Mouse (Mus musculus): ENCODE data around the gene Wwox. TPM values are rescaled to one million over a fixed set of nuclear protein-coding genes. Genes with fewer than 3 reads are reported as not detected.

Wwox gene
- polyA plus RNA-seq, 1 experiment from 2014 or later: 10.9 TPM

- H3K4me2 ChIP-seq (ENCODE audit: low read depth, low read length): no peak overlapping the region
- H3K9me3 ChIP-seq (ENCODE audit: control insufficient read depth, low read length): no peaks in the 10 kb centered on the region
- H3K27me3 ChIP-seq (replicated peaks; ENCODE audit: control insufficient read depth, insufficient read depth, low read length): no peaks in the 10 kb centered on the region
- H3K4me1 ChIP-seq (ENCODE audit: control insufficient read depth, insufficient read depth, low read length): 0 out of 2 replicates have a peak, but pooled peaks cover 2% of the 10 kb centered on the region
- H3K36me3 ChIP-seq (ENCODE audit: control insufficient read depth, insufficient read depth, low read length): no peaks in the 10 kb centered on the region
- H3K9ac ChIP-seq (ENCODE audit: low read depth, low read length): no peak overlapping the region
- H3K4me3 ChIP-seq (ENCODE audit: low read length): no peak overlapping the region
- no peak overlapping the region for H3K27ac ChIP-seq (ENCODE audit: low read length)
- peak; percentile 79 for ATAC-seq
- 58% methylated on average over 16 of the region's 16 CpGs for WGBS
These were observed 129.2 kb downstream of the Wwox start for GRCm38 (mm10) chr8:114568531-114569166.

GRCm38 (mm10) chr8:114573014-114573746, 133.7 kb downstream of the Wwox start:
- no peak for ATAC-seq
- Histone ChIP-seq H3K27me3 (replicated peaks; ENCODE audit: control insufficient read depth, insufficient read depth, low read length) (no peaks in the 10 kb centered on the region), H3K4me3 (ENCODE audit: low read length) (no peak overlapping the region), H3K9me3 (ENCODE audit: control insufficient read depth, low read length) (no peaks in the 10 kb centered on the region), H3K4me2 (ENCODE audit: low read depth, low read length) (no peak overlapping the region), H3K27ac (ENCODE audit: low read length) (no peak overlapping the region), H3K36me3 (ENCODE audit: control insufficient read depth, insufficient read depth, low read length) (peaks cover 3% of the 10 kb centered on the region; the same call in 1 of the 2 replicates), H3K9ac (ENCODE audit: low read depth, low read length) (no peak overlapping the region), H3K4me1 (ENCODE audit: control insufficient read depth, insufficient read depth, low read length) (0 out of 2 replicates have a peak, but pooled peaks cover 2% of the 10 kb centered on the region)
- 73% methylated on average over 4 of the region's 4 CpGs for WGBS

GRCm38 (mm10) chr8:114573747-114574093, 134.3 kb downstream of the Wwox start:
- H3K4me2 ChIP-seq (ENCODE audit: low read depth, low read length): no peak overlapping the region
- peaks cover 3% of the 10 kb centered on the region; the same call in 1 of the 2 replicates for H3K36me3 ChIP-seq (ENCODE audit: control insufficient read depth, insufficient read depth, low read length)
- H3K9me3 ChIP-seq (ENCODE audit: control insufficient read depth, low read length): no peaks in the 10 kb centered on the region
- no peak overlapping the region for H3K27ac ChIP-seq (ENCODE audit: low read length)
- H3K4me1 ChIP-seq (ENCODE audit: control insufficient read depth, insufficient read depth, low read length): no peaks in the 10 kb centered on the region
- no peaks in the 10 kb centered on the region for H3K27me3 ChIP-seq (replicated peaks; ENCODE audit: control insufficient read depth, insufficient read depth, low read length)
- WGBS: 84% methylated on average over 8 of the region's 8 CpGs
- no peak for ATAC-seq
- no peak overlapping the region for H3K9ac ChIP-seq (ENCODE audit: low read depth, low read length)
- H3K4me3 ChIP-seq (ENCODE audit: low read length): no peak overlapping the region

DNA sequence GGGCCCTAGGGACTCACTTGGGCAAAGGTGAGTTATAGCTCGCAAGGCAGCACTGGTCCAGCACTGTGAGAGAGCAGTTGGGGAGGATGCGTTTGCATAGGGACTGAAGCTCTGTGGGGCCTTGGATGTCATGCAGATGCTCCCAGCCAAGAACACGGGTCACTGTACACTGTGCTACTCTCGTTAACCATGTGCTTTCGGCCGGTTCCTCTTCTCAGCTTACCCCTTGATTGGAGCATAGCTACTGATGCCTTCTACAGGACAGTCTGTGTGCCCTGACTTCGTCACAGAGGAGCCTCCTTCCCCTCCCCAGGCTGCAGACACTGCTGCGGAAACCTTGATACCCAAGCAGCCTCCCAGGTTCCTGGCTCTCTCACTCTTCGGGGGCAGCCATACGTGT, 139.8 kb downstream of the Wwox start:
- H3K4me1 ChIP-seq (ENCODE audit: control insufficient read depth, insufficient read depth, low read length): no peaks in the 10 kb centered on the region
- no peaks in the 10 kb centered on the region for H3K27me3 ChIP-seq (replicated peaks; ENCODE audit: control insufficient read depth, insufficient read depth, low read length)
- H3K4me2 ChIP-seq (ENCODE audit: low read depth, low read length): no peak overlapping the region
- no peak overlapping the region for H3K9ac ChIP-seq (ENCODE audit: low read depth, low read length)
- ATAC-seq: no peak
- H3K36me3 ChIP-seq (ENCODE audit: control insufficient read depth, insufficient read depth, low read length): peaks cover 3% of the 10 kb centered on the region; the same call in 1 of the 2 replicates
- WGBS: 87% methylated on average over 10 of the region's 10 CpGs
- no peak overlapping the region for H3K27ac ChIP-seq (ENCODE audit: low read length)
- no peak overlapping the region for H3K4me3 ChIP-seq (ENCODE audit: low read length)
- H3K9me3 ChIP-seq (ENCODE audit: control insufficient read depth, low read length): no peaks in the 10 kb centered on the region

- 83% methylated on average over 1 of the region's 1 CpGs for WGBS
- ATAC-seq: no peak
These were observed 141.2 kb downstream of the Wwox start for GRCm38 (mm10) chr8:114580684-114581083.

GRCm38 (mm10) chr8:114590336-114590867, 150.9 kb downstream of the Wwox start:
- no peaks in the 10 kb centered on the region for H3K9me3 ChIP-seq (ENCODE audit: control insufficient read depth, low read length)
- 87% methylated on average over 12 of the region's 12 CpGs for WGBS
- H3K4me3 ChIP-seq (ENCODE audit: low read length): no peak overlapping the region
- no peak overlapping the region for H3K27ac ChIP-seq (ENCODE audit: low read length)
- H3K4me1 ChIP-seq (ENCODE audit: control insufficient read depth, insufficient read depth, low read length): 0 out of 2 replicates have a peak, but pooled peaks cover 4% of the 10 kb centered on the region
- no peak overlapping the region for H3K9ac ChIP-seq (ENCODE audit: low read depth, low read length)
- no peaks in the 10 kb centered on the region for H3K27me3 ChIP-seq (replicated peaks; ENCODE audit: control insufficient read depth, insufficient read depth, low read length)
- H3K36me3 ChIP-seq (ENCODE audit: control insufficient read depth, insufficient read depth, low read length): no peaks in the 10 kb centered on the region
- H3K4me2 ChIP-seq (ENCODE audit: low read depth, low read length): no peak overlapping the region
- no peak for ATAC-seq

More at GRCm38 (mm10) chr8:114580684-114581083, 141.2 kb downstream of the Wwox start:
- H3K9ac ChIP-seq (ENCODE audit: low read depth, low read length): no peak overlapping the region
- no peaks in the 10 kb centered on the region for H3K27me3 ChIP-seq (replicated peaks; ENCODE audit: control insufficient read depth, insufficient read depth, low read length)
- no peak overlapping the region for H3K4me3 ChIP-seq (ENCODE audit: low read length)
- H3K36me3 ChIP-seq (ENCODE audit: control insufficient read depth, insufficient read depth, low read length): peaks cover 3% of the 10 kb centered on the region; the same call in 1 of the 2 replicates
- H3K4me1 ChIP-seq (ENCODE audit: control insufficient read depth, insufficient read depth, low read length): no peaks in the 10 kb centered on the region
- no peak overlapping the region for H3K4me2 ChIP-seq (ENCODE audit: low read depth, low read length)
- H3K9me3 ChIP-seq (ENCODE audit: control insufficient read depth, low read length): no peaks in the 10 kb centered on the region
- no peak overlapping the region for H3K27ac ChIP-seq (ENCODE audit: low read length)

GRCm38 (mm10) chr8:114591296-114592280, 152.1 kb downstream of the Wwox start:
- 0 out of 2 replicates have a peak, but pooled peaks have one; percentile 27 for ATAC-seq
- Histone ChIP-seq H3K27me3 (replicated peaks; ENCODE audit: control insufficient read depth, insufficient read depth, low read length) (no peaks in the 10 kb centered on the region), H3K9me3 (ENCODE audit: control insufficient read depth, low read length) (0 out of 2 replicates have a peak, but pooled peaks cover 7% of the 10 kb centered on the region), H3K4me3 (ENCODE audit: low read length) (no peak overlapping the region), H3K36me3 (ENCODE audit: control insufficient read depth, insufficient read depth, low read length) (no peaks in the 10 kb centered on the region), H3K9ac (ENCODE audit: low read depth, low read length) (no peak overlapping the region), H3K4me1 (ENCODE audit: control insufficient read depth, insufficient read depth, low read length) (0 out of 2 replicates have a peak, but pooled peaks cover 4% of the 10 kb centered on the region), H3K27ac (ENCODE audit: low read length) (no peak overlapping the region), H3K4me2 (ENCODE audit: low read depth, low read length) (no peak overlapping the region)
- 55% methylated on average over 26 of the region's 26 CpGs for WGBS

DNA sequence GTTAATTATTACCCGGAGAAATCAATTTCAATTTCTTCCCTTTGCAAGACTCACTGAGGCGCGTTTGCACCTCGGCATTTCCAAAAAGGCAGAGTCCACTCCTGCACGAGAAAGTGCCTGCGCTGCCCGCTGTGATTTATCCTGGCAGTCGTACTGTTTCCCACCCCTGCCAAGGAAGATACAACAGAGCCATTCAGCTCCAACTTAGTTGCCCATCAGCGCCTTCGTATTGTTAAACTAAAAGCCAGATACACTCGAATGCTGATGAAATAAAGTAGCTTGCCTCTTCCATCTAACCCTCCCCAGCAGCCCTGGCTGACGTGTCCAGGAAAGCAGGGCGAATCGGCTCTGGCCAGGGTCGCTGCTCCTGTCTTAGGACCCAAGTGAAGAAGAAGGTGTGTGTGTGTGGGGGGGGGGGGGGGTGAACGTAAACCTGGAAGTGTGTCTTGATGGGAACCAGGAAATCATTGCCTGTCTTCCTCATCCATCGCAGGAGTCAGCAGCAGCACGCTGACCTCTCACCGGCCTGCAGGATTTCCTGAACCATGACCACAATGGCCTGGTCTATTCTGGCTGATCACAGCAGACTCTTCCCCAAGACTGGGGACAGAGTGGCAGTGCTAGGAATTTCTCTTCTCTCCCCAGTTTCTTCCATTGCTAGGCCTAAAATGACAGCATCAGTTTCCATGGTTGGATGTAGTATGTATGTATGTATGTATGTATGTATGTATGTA, 154.1 kb downstream of the Wwox start:
- H3K36me3 ChIP-seq (ENCODE audit: control insufficient read depth, insufficient read depth, low read length): no peaks in the 10 kb centered on the region
- H3K27me3 ChIP-seq (replicated peaks; ENCODE audit: control insufficient read depth, insufficient read depth, low read length): no peaks in the 10 kb centered on the region
- 0 out of 2 replicates have a peak, but pooled peaks cover 7% of the 10 kb centered on the region for H3K9me3 ChIP-seq (ENCODE audit: control insufficient read depth, low read length)
- no peak overlapping the region for H3K27ac ChIP-seq (ENCODE audit: low read length)
- H3K4me1 ChIP-seq (ENCODE audit: control insufficient read depth, insufficient read depth, low read length): 0 out of 2 replicates have a peak, but pooled peaks cover 4% of the 10 kb centered on the region
- no peak overlapping the region for H3K9ac ChIP-seq (ENCODE audit: low read depth, low read length)
- peak; percentile 43; the same call in 1 of the 2 replicates for ATAC-seq
- H3K4me2 ChIP-seq (ENCODE audit: low read depth, low read length): peak overlapping the region; percentile 39
- H3K4me3 ChIP-seq (ENCODE audit: low read length): no peak overlapping the region
- 53% methylated on average over 18 of the region's 19 CpGs for WGBS

Measured in intestine, embryonic 16.5 days (tissue).